10 mouse cellular contexts compared by ENCODE assay signal in the genomic region with DNA sequence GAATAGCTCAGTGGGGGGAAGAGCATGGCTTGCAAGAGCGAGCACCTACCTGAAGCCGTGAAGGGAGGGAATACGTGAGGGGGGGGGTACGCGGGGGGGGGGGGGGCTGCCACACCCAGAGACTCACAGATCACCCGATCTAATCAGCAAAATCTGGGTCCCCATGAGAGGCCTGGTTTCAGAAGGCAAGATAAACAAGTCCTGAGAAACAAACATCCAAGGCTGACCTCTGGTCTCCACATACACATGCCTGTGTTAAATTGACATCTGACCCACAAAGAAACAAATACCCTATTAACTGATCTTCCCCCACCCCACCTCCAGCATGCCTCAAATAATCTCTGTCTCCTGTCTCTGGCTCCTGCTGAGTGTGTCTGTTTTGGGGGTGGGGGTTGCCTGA. TPM values are rescaled to one million over a fixed set of nuclear protein-coding genes. Genes with fewer than 3 reads are reported as not detected.
A peak's percentile ranks its signal among the peaks of the same experiment; 100 is the strongest.
DNase-seq lines count a peak whose midpoint lies in the region; ATAC-seq and TF ChIP-seq lines count a peak whose summit lies in the region.
"Had no signal": no experiment of that assay in that cellular context is flagged by ENCODE, and none has a peak within 500 bp of the region (broad histone marks: within the 10 kb centered on the region; RNA-seq: fewer than 3 reads in every experiment).

No protein-coding gene starts in this region.

- peaks cover 11% of the 10 kb centered on the region for H3K36me3 ChIP-seq in heart, embryonic 13.5 days
- no peaks in the 10 kb centered on the region for H3K36me3 ChIP-seq in heart, adult 2 months (ENCODE audit: control insufficient read depth, insufficient read depth, low read length)
- no peaks in the 10 kb centered on the region for H3K36me3 ChIP-seq in hindbrain, embryonic 16.5 days (ENCODE audit: control insufficient read depth, insufficient read depth, low read length)
- peaks cover 5% of the 10 kb centered on the region for H3K36me3 ChIP-seq in midbrain, embryonic 13.5 days

- H3K4me2 ChIP-seq in heart, embryonic 13.5 days = peak overlapping the region; percentile 93
- peak overlapping the region; percentile 97 for H3K4me2 ChIP-seq in hindbrain, embryonic 16.5 days (ENCODE audit: low read length)
- peak overlapping the region; percentile 46 for H3K4me2 ChIP-seq in midbrain, embryonic 13.5 days (replicated peaks)

- no peaks in the 10 kb centered on the region for H3K79me2 ChIP-seq in heart, adult 2 months (replicated peaks; ENCODE audit: control insufficient read depth, insufficient read depth, low read length)

- peaks cover 43% of the 10 kb centered on the region for H3K4me1 ChIP-seq in heart, embryonic 13.5 days
- peaks cover 6% of the 10 kb centered on the region for H3K4me1 ChIP-seq in heart, adult 2 months (ENCODE audit: control insufficient read depth, insufficient read depth, low read length)
- H3K4me1 ChIP-seq in hindbrain, embryonic 16.5 days (ENCODE audit: control insufficient read depth, insufficient read depth, low read depth, low read length) = peaks cover 23% of the 10 kb centered on the region
- peaks cover 37% of the 10 kb centered on the region for H3K4me1 ChIP-seq in midbrain, embryonic 13.5 days (replicated peaks)

- TF ChIP-seq POLR2A in heart, adult 2 months (IDR thresholded peaks at IDR 0.05; ENCODE audit: insufficient read depth, low read depth, low read length) = no peak

- no peak overlapping the region for H3K27ac ChIP-seq in heart, embryonic 13.5 days (replicated peaks)
- H3K27ac ChIP-seq in heart, adult 2 months = no peak overlapping the region
- no peak overlapping the region for H3K27ac ChIP-seq in hindbrain, embryonic 16.5 days (ENCODE audit: low read depth, low read length)
- H3K27ac ChIP-seq in midbrain, embryonic 13.5 days = no peak overlapping the region

- 0 out of 2 replicates have a peak overlapping the region, but pooled peaks have one; percentile 25 for H3K9ac ChIP-seq in heart, embryonic 13.5 days
- no peak overlapping the region for H3K9ac ChIP-seq in heart, adult 2 months (ENCODE audit: low read depth, low read length)
- peak overlapping the region; percentile 31; the same call in 1 of the 2 replicates for H3K9ac ChIP-seq in hindbrain, embryonic 16.5 days (ENCODE audit: low read depth, low read length)
- H3K9ac ChIP-seq in midbrain, embryonic 13.5 days (replicated peaks) = no peak overlapping the region

- no peaks in the 10 kb centered on the region for H3K9me3 ChIP-seq in heart, embryonic 13.5 days
- H3K9me3 ChIP-seq in hindbrain, embryonic 16.5 days (ENCODE audit: control insufficient read depth, low read length) = no peaks in the 10 kb centered on the region
- H3K9me3 ChIP-seq in midbrain, embryonic 13.5 days = no peaks in the 10 kb centered on the region

- intact Hi-C loops in heart, adult 2 months (cut with DNase I) = loop anchor here (5.0 to 10.0 kb wide), 3 partner anchors 96 to 321 kb away; a partner anchor contains a TSS

- ATAC-seq in heart, embryonic 13.5 days (ENCODE audit: extremely low read depth, insufficient number of reproducible peaks, low FRiP score, low TSS enrichment) = no peak
- no peak for ATAC-seq in hindbrain, embryonic 16.5 days
- no peak for ATAC-seq in midbrain, embryonic 13.5 days

- DNase-seq in heart, adult 2 months = no peak
- DNase-seq in embryo, embryonic 9.5 days (ENCODE audit: extremely low spot score) = peak; percentile 39
- DNase-seq in left cerebral cortex, adult 9 months (ENCODE audit: low spot score in 2 of 2) = no peak
- no peak for DNase-seq in left cerebral cortex, adult 11 months (ENCODE audit: low spot score)
- DNase-seq in frontal cortex, postnatal 10 days (ENCODE audit: low spot score in 2 of 2) = no peak
- DNase-seq: retina, postnatal 1 day had no signal

- peaks cover 10% of the 10 kb centered on the region; the same call in 1 of the 2 replicates for H3K27me3 ChIP-seq in heart, embryonic 13.5 days (replicated peaks)
- H3K27me3 ChIP-seq in heart, adult 2 months (ENCODE audit: control insufficient read depth, insufficient read depth, low read length) = no peaks in the 10 kb centered on the region
- H3K27me3 ChIP-seq in hindbrain, embryonic 16.5 days (replicated peaks; ENCODE audit: control insufficient read depth, insufficient read depth, low read length) = no peaks in the 10 kb centered on the region
- peaks cover 21% of the 10 kb centered on the region for H3K27me3 ChIP-seq in midbrain, embryonic 13.5 days

- 5% methylated on average over 3 of the region's 6 CpGs for WGBS in heart, embryonic 13.5 days
- WGBS in heart, adult 2 months = 18% methylated on average over 4 of the region's 6 CpGs
- WGBS in hindbrain, embryonic 16.5 days = 5% methylated on average over 3 of the region's 6 CpGs
- WGBS in midbrain, embryonic 13.5 days = 2% methylated on average over 5 of the region's 6 CpGs

- no peak for TF ChIP-seq CTCF in heart, adult 2 months (IDR thresholded peaks at IDR 0.05)

- peak overlapping the region; percentile 84; the same call in 1 of the 2 replicates for H3K4me3 ChIP-seq in heart, embryonic 13.5 days
- no peak overlapping the region for H3K4me3 ChIP-seq in heart, adult 2 months
- H3K4me3 ChIP-seq in hindbrain, embryonic 16.5 days (ENCODE audit: low read length) = peak overlapping the region; percentile 25
- 0 out of 2 replicates have a peak overlapping the region, but pooled peaks have one; percentile 17 for H3K4me3 ChIP-seq in midbrain, embryonic 13.5 days (replicated peaks)
- H3K4me3 ChIP-seq: erythroblast, embryonic 14.5 days had no signal

- TF ChIP-seq EP300 in heart, adult 2 months (IDR thresholded peaks at IDR 0.05; ENCODE audit: insufficient read depth, low read depth, low read length) = no peak

RNA-seq across cellular contexts. Expression of a gene that starts 1.8 kb away (rescaled TPM):
- polyA plus RNA-seq in heart, embryonic 13.5 days (2015; fragmentation: Nextera tagmentation; extraction: Ambion mirVana) = 24.4 and 27.1 TPM in 2 replicates
- total RNA-seq in heart, adult 2 months (2021) = 10 to 100 TPM; 53.0 to 66.5 TPM
- 40.5 and 59.0 TPM in 2 replicates for polyA plus RNA-seq in heart, adult 2 months (2012; rRNA removed)
- 24.2 and 26.4 TPM in 2 replicates for polyA plus RNA-seq in hindbrain, embryonic 16.5 days (2015; fragmentation: Nextera tagmentation; extraction: Ambion mirVana)
- polyA plus RNA-seq in midbrain, embryonic 13.5 days (2015; fragmentation: Nextera tagmentation; extraction: Ambion mirVana) = 22.0 and 23.8 TPM in 2 replicates

Comparison
In these comparisons a context has a peak if more than half of its experiments do, and no peak if none do; other contexts are left out.
1. H3K9ac ChIP-seq: peak in heart, embryonic 13.5 days (single experiment) and hindbrain, embryonic 16.5 days (single experiment); none in heart, adult 2 months (single experiment) and midbrain, embryonic 13.5 days (single experiment).
2. H3K4me2 ChIP-seq: peak in every context shown above with its lines; median percentile 97 in hindbrain, embryonic 16.5 days; 93 in heart, embryonic 13.5 days; 46 in midbrain, embryonic 13.5 days.